Mouse (Mus musculus) gastrocnemius, adult 8-10 months (tissue): ENCODE results near the gene Cnot6l. TPM values are rescaled to one million over a fixed set of nuclear protein-coding genes. Genes with fewer than 3 reads are reported as not detected.

ENCODE experiments used
- DNase-seq, 2 experiments: peaks; one replicate each; pipeline ENCODE4 v3.0.0; 2022; ENCODE audit warnings: low spot score in 2 of 2
- total RNA-seq, 4 experiments: library from RNA; stranded (reverse); gene quantifications; 2 replicates each; pipeline ENCODE4 v1.2.4; 2022

Cnot6l gene
- total RNA-seq, 4 experiments from 2014 or later: 22.9 to 31.7 (median 27.7) TPM

DNA sequence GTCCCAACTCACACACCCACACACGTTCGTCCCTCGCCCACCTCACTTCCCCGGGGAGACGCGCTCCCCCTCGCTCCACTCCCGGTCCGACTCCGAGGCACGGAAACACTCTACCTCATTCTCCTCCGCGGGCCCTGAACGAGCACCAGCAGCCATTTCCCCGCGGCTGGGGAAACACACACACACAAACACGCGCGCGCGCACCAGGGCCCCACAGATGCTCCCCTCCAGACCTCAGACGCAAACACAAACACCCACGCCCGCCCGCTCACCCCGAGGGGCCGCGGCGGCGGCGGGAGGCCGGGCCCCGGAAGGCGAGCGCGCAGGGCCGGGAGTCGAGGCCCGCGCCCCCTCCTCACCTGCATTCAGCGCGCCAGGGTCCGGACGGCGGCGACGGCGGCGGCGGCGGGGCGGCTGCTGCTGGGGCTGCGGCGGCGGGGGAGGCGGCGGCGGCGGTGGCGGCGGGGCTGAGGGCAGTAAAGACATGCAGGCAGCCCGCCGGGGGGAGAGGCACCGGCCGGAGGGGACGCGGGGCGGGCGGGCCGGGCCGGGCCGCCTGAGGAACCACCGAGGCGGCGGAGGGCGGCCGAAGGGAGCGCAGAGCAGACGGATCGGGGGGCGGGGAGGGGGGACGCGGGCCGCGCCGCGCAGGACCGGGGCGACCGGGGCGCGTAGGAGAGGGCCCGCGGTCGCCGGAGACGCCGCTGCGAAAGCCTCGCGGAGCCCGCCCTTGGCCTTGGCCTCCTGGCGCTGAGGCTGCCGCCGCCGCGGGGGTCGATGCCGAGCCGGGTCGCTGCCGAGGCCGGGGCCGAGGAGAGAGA is 2.2 kb downstream of the Cnot6l start:
- peak in 1 of 2 experiments; percentile 23 for DNase-seq

GRCm38 (mm10) chr5:96161263-96161577 is 2.8 kb downstream of the Cnot6l start:
- DNase-seq: no peak

- DNase-seq: no peak
Measured at GRCm38 (mm10) chr5:96160467-96161262, 3.3 kb downstream of the Cnot6l start.

DNA sequence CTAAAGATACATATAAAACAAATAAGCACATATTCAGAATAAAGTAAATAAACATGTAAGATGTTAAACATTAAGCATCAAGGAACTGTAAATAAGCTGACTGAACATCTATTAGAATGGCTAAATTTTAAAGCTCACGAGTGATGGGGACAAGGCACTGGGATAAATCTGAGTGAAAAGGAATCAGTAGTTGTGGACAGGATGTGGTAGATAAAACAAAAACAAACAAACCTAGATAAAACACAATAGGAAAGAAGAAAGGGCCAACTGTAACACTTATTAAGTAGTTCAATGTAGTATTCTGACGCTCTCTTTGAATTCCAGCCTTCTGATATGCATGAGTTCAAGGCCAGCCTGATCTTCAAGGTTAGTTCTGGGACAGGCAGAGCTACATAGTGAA is 21.6 kb downstream of the Cnot6l start:
- no peak for DNase-seq

DNA sequence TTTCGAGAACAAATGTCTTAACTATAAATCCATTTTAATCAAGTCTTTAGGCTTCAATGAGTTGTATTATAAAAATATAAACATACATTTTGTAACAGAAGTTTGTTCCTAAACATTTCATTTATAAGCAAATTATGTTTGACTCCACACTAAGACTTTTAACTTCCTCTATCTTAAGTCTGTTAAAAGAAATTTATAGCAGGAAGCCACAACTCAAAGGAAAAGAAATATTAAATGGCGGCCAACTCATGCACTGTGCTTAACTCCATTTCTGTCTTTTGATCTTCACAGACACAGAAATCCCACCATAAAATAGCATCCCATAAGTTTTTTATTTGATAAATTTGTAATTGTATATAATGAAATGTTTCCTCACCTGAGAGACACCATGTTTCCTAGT is 33.3 kb downstream of the Cnot6l start:
- no peak for DNase-seq

- DNase-seq: no peak
Measured at GRCm38 (mm10) chr5:96126856-96127255, 37.1 kb downstream of the Cnot6l start.

DNA sequence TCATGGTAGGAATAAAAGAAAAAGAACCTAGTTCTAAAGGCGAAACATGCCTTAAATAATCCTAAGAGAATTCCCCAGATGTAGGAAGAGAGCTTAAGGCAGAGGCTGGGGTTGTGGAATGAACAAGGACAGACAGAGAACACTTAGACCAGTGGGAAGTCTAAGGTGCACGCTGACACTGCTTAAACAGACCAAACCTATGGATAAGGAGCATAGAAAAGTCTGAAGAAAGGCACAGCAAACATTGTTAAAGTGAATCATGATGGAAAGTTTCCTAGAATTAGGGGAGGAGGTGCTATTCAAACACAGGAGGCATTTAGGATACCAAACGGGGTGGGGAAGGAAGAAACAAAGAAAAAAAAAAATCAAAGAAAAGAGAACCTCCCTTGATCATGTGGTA is 49.0 kb downstream of the Cnot6l start:
- DNase-seq: no peak

GRCm38 (mm10) chr5:96104644-96105043 is 59.3 kb downstream of the Cnot6l start:
- DNase-seq: no peak

DNA sequence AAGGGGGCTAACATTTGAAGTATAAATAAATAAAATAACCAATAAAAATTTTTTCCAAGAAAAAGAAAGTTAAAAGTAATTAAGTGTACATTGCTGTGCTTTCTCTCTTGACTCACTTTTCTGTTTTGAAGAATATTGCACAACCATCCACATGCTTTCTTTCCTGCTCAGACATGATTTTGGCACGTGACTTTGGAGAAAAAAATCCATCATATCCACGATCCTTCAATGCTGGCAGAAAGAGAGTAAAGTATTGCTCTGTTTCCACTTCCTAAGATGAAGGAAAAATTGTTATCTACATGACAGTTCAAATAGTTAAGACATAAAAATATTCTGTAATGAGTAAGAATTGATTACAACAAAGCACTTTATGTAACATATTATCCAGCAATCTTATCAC is 72.5 kb downstream of the Cnot6l start:
- no peak for DNase-seq

GRCm38 (mm10) chr5:96085324-96085723 is 78.6 kb downstream of the Cnot6l start:
- no peak for DNase-seq

- no peak for DNase-seq
Measured at GRCm38 (mm10) chr5:96079026-96079425, 84.9 kb downstream of the Cnot6l start.

DNA sequence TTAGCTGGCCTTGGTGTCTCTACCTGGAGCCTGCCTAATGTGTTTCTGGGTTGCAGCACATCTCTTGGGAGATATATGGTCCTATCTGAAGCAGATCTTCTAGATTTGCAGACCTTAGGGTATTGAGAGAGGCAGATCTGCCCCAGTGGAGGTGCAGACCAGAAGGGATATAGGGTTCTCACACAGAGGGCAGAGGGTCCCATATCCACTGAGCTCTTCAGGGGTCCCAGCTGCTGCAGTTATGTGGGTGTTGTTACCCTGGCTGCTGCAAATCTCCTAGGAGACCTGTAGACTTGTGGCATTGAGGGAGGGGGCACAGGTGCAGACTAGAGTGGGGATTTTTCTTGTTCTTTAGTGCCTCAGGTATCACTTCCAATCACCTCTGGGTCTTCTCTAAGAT is 98.4 kb downstream of the Cnot6l start:
- DNase-seq: no peak

GRCm38 (mm10) chr5:96042492-96042891 is 121.5 kb downstream of the Cnot6l start:
- DNase-seq: no peak

GRCm38 (mm10) chr5:96041507-96042104 is 122.4 kb downstream of the Cnot6l start:
- DNase-seq: no peak

DNA sequence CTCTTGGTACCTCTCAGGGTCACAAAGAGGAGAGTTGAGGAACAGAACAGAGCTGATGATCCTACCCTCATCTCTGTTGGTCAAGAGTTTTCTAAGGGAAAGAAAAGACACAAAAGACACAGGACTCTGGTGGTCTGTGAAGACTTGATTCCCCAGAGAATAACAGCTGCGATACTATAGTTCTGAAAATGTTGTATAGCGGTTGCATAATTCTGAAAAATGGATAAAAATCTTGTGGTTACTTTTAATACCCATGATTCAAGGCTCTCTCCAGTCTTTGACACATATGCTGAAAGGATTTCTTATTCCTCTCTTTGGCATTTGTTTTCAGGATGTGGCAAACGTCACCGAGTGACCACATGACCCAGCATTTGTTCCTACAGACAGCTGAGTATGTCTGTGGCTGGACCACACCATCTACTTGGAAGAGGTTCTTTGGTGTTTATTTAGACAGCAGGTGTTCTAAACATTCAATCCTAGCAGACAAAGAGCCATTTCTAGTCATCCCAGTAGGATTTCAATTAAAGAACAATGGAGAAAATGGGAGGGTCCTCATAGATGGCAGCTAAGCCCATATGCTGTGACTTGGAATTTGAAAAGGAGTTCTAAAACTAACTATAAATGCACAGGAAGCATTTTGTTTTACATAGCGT is 124.7 kb downstream of the Cnot6l start:
- no peak for DNase-seq

DNA sequence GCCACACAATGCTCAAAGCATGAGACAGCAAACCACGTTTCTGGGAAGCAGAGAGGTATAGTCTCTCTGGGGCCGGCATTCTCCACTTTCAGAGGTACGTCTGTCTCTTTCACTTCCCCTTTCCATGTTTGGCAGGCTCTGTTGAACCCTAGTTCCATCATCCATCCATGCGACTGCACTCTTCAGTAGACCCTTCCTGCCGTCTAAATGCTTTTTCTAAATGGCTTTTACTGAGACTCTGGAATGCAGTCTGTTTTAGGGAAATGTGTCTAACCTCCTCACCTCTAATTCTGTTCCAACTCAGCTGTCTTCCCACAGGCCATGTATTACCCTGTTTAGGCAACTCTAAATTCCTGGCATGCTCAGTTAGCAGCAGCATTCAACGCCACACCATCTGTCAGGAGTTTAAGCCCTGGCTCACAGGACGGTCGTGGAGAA is 126.3 kb downstream of the Cnot6l start:
- no peak for DNase-seq

GRCm38 (mm10) chr5:96036125-96036672 is 127.8 kb downstream of the Cnot6l start:
- DNase-seq: no peak

GRCm38 (mm10) chr5:96034101-96034500 is 129.9 kb downstream of the Cnot6l start:
- no peak for DNase-seq

- DNase-seq: no peak
Measured at GRCm38 (mm10) chr5:96029821-96030220, 134.2 kb downstream of the Cnot6l start.
